Mouse (Mus musculus): Measurements from ENCODE around the gene Rnf145.

Rnf145 gene

DNA sequence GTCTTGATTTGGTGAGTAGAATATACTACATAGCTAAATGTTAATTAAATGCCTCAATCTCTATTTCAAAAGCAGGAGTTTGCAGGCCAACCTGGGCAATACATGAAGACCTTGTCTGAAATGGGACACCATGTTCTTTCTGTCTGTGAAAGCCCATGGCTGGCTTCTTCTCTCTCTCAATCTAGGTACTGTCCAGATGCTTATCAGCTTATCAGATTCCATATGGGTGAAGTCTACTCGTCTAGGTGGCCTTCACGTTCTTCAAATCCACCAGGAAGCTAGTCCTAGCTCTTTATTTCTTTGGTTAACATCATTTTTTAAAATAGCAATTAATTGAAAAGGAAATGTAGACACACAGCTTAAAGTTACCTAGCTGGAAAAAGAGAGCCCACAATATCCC is 8.9 kb upstream of the Rnf145 start:
- DNase-seq (ENCODE audit: low read depth, low spot score) = no peak

DNA sequence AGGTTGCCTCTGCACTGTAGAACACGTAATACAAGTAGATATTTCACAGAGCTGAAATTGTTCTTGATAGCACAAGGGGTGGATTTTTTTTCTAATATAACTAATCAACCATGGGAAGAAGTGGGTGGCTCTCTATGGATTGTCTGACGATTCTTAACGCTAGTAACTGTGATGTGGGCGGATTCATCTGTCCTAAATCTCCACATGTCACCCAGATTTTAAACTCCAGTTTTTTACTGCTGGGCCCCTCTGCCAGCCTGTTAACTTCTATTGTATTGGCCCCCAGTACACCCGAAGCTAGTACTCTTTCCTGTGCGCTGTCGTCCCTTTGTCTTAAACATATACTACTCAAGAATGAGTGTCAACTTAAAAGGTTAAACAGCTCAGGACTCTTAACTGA is 8.4 kb upstream of the Rnf145 start:
- no peak for DNase-seq (ENCODE audit: low read depth, low spot score)

DNA sequence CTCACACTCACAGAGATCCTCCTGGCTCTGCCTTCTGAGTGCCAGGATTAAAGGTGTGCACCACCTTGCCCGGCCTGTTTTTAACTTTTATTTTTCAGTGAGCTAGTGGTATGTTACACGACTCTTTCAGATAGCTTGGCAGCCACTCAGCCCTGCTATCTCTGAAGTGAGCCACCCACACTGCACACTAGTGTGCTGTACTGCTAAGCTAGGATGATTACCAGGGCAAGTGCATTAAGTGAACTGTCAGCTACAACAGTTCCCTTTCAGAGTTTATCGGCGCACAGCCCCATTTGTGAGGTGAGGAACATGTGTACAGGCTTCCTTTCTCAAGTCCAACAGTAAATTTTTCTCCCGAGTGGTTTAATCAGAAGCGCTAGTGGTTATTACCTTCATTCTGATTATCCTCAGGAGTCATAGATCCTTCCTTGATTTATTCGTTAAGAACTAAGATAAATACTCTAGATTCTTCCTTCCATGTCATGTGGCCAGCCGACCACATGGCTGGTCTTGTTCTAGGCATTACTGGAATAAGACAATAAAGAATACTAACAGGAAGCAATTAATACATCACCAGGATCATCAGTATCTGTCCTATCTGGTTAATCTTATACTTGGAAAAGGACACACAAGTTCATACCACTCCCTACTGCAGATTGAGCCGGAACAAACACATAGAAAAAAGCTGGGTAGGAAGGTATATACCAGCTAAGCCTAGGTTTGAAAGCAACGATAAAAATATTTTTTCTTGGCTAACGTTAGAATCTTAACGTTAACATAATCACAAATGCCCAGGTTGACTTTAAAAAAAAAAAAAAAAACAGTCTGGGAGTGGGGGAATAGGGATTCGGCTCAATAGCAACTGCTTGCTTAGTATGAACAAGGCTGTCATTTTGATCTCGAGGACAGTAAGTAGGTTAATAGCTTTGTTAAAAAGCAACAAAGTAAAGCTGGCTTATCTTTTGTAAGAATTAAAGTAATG is 6.4 kb upstream of the Rnf145 start:
- DNase-seq (ENCODE audit: low read depth, low spot score) = peak; percentile 65

DNA sequence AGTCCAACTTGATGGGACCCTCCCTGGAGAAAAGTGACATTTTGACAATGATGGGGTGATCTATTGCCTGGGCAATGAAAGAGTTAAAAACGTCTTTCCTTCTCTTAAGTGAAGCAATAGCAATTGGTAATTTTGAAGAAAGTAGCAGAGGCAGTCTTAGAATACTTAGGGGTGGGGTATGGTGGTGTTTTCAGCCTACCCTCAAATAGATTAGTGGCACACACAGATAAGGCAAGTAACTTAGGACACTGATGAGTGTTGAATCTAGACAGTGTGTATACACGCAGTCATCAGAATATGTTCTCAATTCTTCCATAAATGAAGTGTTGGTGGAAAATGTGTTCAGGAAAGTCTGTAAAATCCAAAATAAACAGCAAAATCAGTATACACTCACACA is 5.7 kb upstream of the Rnf145 start:
- DNase-seq (ENCODE audit: low read depth, low spot score) = no peak

DNA sequence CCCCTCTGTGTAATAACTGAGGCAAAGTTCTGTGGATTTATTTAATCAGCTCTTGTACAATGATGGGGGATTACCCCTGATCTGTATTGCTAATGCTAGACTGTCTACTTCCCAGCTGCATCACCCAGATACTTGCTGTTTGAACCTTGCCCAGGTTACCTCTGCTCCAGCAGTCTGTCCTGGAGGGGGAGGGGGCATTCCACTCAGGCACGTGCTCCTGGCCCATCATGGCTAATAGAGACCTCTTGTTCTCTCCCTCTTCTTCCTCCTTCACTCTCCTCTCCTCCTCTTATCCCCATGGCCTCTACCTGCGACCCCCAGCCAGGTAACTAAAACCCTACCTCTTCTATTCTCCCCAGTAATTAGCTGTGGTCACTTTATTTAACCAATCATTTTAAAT is 4.1 kb upstream of the Rnf145 start:
- DNase-seq (ENCODE audit: low read depth, low spot score) = no peak

DNA sequence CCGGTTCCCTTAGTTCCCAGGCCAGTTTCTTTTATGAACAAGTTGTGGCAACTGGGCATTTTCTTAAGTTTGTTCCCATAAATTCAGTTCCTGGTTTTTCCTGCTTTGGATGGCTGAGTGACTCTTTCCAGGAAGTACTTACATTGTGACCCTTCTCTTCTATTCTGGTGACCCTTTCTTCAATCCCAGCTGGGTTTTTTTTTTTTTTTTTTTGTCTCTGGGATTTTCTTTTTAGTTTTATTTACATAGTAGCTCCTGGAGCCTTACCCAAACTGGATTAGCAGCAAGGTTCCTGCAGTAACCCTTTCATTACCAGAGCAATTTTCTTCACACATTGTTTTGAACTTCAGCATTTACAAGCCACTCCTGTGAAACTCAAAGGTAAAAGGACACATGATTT is 2.4 kb upstream of the Rnf145 start:
- DNase-seq (ENCODE audit: low read depth, low spot score) = no peak

DNA sequence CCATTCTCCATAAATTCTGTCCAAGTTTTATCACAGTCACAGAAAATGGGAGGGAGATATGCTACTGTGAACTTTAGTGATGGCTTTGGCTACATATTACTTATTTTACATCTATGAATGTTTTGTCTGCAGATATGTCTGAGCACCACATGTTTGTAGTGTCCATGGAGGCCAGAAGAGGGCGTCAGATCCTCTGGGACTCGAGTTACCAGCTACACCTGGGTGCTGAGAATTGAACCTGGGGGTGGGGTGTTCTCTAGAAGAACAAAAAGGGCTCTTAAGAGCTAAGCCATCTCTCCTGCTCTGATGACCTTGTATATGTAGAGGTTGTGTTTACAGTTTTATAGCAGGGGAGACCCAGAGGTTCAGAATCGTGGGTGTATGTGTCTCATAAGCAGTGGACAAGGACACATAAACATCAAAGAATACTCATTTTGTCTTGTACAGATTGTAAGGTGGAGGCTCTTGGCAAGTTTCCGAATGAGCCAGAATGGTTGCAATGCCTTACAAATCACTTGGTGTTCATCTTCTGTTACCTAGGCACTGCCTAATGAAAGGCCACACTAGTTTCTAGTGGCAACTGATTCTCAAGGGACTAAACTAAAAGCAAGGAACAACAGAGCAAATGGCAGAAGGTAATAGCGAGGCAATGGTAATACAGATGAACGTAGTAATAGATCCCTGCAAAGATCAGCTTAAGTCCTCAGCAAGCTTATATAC is 1.0 kb upstream of the Rnf145 start:
- no peak for DNase-seq (ENCODE audit: low read depth, low spot score)

DNA sequence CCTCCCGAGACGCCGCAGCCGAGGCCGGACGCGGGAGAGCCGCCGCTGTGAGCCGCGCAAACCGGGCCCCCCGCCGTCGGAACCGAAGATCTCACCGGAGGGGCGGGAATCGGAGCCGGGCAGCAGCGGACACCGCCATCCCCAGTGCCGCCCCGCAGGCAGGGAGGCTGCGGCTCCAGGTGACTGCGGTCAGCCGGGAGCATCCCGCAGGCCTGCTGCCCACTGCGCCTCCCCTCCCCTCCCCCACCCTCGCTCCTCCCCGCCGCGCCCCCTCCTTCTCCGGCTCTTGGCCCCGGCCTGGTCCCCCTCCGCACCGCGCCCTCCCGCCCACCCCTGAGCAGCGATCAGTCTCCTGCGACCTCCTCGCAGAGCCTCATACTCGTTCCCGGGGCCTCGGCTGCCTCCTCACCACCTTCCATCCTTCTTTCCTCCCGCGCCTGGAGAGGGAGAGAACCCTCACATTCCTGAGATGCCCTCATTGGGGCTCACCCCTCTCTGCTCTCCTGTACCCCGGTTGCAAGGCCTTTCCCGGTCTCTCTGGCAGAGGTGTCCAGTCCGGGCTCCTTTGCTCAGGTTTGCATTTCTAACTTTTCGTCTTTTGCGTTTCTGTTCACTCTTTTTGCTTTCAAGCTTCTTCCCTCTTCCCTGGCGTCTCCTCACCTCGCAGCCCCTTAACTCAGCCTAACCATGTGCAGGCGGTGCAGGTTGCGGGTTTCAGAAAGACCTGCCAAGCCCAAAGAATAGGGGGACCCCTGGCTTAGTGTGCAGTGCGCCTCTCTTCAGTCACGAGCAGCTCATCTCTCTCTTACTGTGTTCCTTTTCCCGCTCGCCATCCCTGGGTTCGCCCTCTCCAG is 559 bp downstream of the Rnf145 start:
- no peak for DNase-seq (ENCODE audit: low read depth, low spot score)

DNA sequence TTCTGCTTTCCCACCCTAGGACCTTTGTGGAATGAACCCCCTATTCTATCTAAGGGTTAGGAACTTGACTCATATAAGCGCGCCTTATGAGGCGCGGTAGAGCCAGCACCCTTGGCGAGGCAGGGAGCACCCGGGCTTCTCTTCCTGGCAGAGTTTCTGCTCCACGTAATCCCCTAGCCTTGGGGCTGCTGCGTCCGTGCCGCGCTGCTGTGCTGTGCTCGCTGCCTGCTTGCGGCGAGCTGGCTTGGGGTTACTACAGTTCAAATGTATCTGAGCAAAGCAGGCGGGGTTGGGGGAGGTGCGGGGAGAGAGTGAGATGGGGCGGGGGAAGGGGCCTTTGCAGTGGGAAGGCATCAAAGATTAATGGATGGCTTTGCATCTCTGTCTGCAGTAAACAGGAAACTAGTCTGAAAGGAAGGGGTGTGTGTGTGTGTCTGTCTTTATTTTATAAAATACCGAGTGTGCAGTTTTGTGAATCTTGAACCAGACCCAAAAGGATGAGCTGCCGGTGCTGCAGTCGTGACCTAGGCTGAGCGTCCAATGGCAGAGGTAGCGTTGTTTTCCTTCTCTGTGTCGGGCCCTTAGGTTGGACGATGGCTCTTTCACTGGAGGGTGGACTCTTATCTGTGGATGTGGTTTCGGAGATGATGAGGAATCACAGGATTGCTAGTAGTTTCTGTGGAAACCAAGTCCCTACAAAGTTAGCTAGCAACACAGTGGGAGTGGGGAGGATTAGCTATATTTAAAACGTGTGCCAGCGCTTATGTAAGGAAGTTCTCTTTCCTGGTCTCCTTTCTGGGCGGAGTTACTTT is 1.4 kb downstream of the Rnf145 start:
- peak; percentile 65 for DNase-seq (ENCODE audit: low read depth, low spot score)

DNA sequence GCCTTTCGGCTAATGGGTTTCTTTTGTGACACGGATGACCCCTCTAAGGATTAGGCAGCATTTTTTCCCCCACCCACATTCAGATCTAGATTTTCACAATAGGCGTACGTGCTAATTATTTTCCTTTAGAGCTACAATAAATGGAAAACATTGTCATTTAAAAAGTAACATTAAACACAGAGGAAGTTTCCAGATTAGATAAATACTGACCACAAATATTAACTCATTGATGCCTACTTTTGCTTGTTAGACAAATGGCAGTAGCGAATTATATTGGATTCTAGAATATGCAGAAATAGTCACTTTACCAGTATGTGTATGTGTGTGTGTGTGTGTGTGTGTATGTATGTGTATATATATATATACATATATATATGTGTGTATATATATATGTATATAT is 3.8 kb downstream of the Rnf145 start:
- DNase-seq (ENCODE audit: low read depth, low spot score) = no peak

DNA sequence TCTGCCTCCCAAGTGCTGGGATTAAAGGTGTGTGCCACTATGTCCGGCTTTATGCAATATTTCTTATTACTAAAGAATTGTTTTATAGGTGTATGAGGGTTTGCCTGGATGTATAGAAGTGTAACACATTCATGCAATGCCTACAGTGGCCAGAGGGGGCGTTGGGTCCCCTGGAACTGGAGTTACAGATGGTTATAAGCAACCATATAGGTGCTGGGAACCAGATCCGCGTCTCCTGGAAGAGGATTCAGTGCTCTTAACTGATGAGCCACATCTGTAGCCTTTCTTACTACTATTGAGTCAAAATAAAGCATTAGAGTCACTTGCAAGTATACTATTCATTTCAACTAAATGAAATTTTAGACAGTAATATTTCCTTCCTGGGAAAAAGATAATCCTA is 7.0 kb downstream of the Rnf145 start:
- no peak for DNase-seq (ENCODE audit: low read depth, low spot score)

DNA sequence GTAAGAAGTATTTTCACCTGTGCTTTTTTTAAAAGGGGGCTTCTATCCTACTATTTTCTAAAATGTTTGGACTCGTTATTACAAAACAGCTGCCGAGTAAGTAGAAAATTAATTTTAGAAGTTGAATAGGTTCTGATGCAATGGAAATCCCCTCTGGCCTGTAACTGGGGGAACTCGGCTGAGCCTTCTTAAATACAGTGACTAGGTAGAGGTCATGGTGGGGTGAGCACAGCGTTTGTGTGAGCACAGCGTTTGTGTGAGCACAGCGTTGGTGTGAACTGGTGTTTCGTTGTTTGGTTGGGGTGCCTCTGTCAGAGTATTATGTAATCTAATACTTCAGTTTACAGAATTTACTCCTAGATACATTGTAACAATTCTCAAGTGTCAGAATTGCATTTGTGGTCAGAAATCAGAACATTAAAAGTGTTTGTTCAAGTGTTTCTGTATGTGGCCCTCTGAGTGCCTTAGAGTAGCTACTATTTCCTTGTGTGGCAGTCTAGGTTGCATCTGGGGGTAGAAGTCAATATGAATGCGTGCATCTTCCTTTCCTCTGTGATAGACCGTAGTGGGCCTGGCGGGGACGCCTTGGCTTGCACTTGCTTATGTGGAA is 8.0 kb downstream of the Rnf145 start:
- no peak for DNase-seq (ENCODE audit: low read depth, low spot score)

DNA sequence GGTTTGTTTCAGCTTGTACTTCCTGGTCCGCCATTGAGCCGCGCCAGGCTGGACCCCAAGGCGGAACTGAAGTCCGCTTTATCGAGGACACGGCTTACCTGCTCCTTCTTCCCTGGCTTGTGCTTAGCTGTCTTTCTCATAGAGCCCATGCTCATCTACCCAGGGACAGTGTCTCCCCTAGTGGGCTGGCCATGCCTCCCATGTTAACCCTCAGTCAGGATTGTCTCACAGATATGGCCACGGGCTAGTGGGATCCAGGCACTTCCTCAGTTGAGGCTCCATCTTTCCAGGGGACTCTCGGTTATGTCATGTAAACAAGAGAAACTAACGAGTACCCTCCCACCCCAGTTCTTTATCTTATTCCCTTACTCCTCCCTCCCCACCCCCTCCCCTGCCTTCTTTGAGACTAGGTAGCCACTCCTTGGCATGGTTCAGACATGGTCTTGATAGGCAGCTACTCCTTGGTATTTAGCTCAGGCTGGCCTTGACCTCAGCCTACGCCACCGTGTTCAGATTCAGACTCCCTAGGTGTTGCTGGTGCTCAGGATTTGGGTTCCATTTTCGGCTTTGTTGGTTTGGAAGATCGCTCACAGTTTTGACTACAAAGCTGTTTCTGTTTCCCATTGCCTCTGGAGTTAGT is 9.9 kb downstream of the Rnf145 start:
- no peak for DNase-seq (ENCODE audit: low read depth, low spot score)

DNA sequence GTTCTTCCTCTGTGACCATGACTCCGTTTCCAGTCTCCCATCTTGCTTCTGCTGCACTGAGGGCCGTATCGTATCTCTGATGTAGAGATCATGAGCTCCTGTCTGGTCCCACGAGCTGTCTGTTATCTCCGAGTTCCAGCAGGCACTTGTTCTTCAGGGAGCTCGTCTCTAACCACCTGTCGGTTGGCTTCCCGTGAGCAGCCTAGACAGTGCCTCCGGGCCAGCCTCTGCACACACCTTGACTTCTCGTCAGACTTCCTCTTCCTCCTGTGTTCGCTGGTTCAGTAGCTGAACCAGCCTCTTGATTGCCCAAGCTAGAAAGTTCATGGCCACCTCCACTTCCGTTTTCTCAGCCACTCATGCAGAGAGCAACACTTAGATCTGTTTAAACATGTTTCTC is 10.4 kb downstream of the Rnf145 start:
- peak; percentile 74 for DNase-seq (ENCODE audit: low read depth, low spot score)

DNA sequence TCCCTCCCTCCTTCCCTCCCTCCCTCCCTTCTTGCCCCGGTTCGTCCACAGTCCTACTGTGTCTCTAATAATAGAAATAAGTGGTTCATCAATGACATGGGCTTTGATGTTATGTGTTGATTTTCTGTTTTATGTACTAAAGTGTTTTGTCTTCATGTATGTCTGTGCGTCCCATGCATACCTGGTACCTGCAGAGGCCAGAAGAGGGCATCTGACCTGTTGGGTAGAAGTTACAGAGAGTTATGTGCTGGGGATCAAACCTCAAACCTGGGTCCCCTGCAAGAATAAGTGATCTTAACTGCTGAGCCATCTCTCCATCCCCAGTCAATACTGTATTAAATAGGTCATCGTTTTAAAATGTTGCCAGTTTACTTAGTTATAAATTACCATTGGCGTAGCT is 11.0 kb downstream of the Rnf145 start:
- no peak for DNase-seq (ENCODE audit: low read depth, low spot score)

DNA sequence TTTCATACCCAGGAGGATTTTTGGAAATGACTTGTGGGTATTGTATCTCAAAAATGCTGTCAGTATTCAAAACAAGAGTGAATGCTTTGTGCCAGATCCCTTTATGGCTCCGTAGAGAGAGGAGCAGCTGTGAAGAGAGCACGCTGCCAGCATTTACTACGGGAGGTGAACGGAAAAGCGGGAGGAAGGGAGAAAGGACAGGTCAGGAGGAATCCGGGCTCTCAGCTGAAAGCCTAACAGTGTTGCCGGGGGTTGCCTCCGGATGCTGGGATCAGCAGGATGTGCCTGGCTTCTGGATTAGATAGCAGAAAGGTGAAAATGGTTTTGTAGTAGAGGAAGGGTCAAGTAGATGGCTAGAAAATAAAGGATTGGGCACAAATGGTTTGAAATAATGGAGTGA is 11.6 kb downstream of the Rnf145 start:
- DNase-seq (ENCODE audit: low read depth, low spot score) = no peak

DNA sequence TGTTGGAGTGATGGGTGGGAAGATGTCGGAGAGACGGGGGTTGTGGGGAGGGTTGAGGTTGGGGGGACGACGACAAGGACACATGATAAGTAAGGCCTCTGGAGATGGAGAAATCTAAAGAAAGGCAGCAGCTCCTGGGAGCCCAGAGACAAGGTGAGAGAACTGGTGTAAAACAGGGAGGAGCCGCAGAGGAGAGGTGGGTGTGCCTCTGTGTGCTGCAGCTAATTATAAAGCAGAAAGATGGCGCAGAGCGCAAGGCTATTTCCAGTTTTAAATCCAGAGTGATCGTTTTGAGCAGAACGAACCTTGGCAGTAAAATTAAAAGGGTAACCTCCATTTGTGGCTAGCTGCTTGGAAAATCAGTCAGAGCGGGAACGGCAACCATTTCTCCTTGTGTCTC is 12.1 kb downstream of the Rnf145 start:
- no peak for DNase-seq (ENCODE audit: low read depth, low spot score)

DNA sequence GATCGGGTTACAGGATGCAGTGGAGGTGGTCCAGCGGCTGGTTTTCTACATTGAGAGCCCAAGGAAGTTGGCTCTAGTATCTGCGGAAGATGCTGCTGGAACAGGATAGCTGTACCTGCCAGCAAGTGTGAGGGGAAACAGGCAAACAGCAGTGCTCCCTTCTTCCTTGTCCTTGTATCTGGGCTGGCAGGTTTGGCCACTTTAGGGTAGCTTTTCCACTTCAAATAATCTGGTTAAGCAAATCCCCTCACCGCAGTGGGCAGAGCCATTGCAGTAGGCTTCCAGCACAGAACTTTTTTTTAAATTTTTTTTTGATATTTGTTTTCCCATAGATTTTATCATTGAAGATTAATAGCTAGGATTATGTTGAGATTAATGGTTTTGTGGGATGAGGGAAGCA is 12.9 kb downstream of the Rnf145 start:
- no peak for DNase-seq (ENCODE audit: low read depth, low spot score)

DNA sequence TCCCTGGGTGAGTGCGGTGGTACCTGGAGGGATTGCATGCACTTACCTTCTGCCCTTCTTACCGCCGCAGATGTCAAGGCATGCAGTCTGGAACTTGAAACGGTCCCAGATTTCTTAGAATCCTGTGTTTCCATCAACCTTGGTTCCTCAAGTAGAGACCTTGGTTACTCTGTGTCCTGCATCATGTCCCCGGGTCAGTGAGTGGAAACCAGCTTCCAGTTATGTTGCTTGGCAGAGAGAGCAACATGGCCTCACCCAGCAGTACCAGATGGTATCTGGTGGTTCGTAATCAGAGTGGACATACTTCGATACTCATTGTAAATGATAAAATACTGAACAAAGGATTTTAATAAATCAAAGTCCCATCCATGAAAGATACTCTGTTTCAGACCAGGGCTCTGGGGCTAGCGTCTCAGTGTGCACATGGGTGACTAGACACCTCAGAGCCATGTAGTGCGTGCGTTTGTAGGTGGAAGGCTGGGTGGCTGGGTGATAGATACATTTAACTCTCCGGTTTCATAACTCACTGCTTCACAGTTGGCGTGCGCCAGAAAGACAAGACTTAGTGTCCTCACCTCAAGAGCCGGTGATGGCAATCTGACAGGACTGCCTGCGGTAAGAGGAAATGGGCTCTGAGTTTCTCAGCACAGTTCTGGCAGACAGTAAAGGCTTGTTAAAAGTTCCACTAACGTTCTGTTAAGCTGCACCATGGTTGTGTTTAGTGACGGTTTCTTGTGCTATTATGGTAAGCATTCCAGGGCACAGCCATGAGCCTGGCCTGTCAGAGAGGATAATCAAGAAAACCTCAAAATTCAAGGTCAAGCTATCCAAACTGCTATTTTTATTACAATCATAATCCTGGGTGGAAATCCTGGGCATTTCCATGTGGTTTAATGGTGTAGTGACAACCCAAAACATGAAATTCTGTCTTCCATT is 14.3 kb downstream of the Rnf145 start:
- no peak for DNase-seq (ENCODE audit: low read depth, low spot score)

Data from c-Kit-negative CD71-positive TER-119-positive erythroid progenitor cells, embryonic 14.5 days (primary cell).